Mouse (Mus musculus): Measurements from ENCODE around the gene Vmn1r5.
"Not testable (repeated sequence)": the region's sequence is repeated elsewhere in the genome, so short reads cannot be mapped to it uniquely, and the experiment has no call there.

Vmn1r5 gene

GRCm38 (mm10) chr6:56969973-56970372 lies at the start of gene Vmn1r5:
Gene Vmn1r5, plus strand, starts transcription at chr6:56970273.
- no peak for DNase-seq

GRCm38 (mm10) chr6:56923331-56923725 lies 46.7 kb upstream of the Vmn1r5 start:
- peak; percentile 37 for DNase-seq

GRCm38 (mm10) chr6:56923726-56924707 lies 46.1 kb upstream of the Vmn1r5 start, which contains the start of the genes Nt5c3 and Vmn1r4:
Gene Nt5c3, minus strand, starts transcription at chr6:56923932.
Gene Vmn1r4, plus strand, starts transcription at chr6:56924015.
- peak; percentile 96 for DNase-seq

- no peak for DNase-seq
Measured at GRCm38 (mm10) chr6:56931648-56932415, 38.2 kb upstream of the Vmn1r5 start.

- no peak for DNase-seq
Measured at GRCm38 (mm10) chr6:56932464-56932863, 37.6 kb upstream of the Vmn1r5 start.

GRCm38 (mm10) chr6:56934366-56934765 lies 35.7 kb upstream of the Vmn1r5 start:
- DNase-seq, result no peak

- DNase-seq, result no peak
Measured at GRCm38 (mm10) chr6:56956436-56956835, 13.6 kb upstream of the Vmn1r5 start.

GRCm38 (mm10) chr6:56996943-56997342 lies 26.9 kb downstream of the Vmn1r5 start, which contains the start of gene Vmn1r6:
Gene Vmn1r6, plus strand, starts transcription at chr6:56997243.
- no peak for DNase-seq

GRCm38 (mm10) chr6:57025224-57025623 lies 55.2 kb downstream of the Vmn1r5 start, which contains the start of gene Vmn1r7:
Gene Vmn1r7, minus strand, starts transcription at chr6:57025324.
- DNase-seq, result not testable (repeated sequence)

GRCm38 (mm10) chr6:57031984-57032383 lies 61.9 kb downstream of the Vmn1r5 start, which contains the start of gene Vmn1r8:
Gene Vmn1r8, plus strand, starts transcription at chr6:57032284.
- no peak for DNase-seq

GRCm38 (mm10) chr6:57034674-57035073 lies 64.6 kb downstream of the Vmn1r5 start:
- no peak for DNase-seq

All from lung, postnatal 36 days (tissue).